ENCODE assay signal across 23 mouse cellular contexts in genomic region chr9:116620434-116620833, GRCm38 (mm10).
DNase-seq lines count a peak whose midpoint lies in the region; ATAC-seq and TF ChIP-seq lines count a peak whose summit lies in the region.
"Had no signal": no experiment of that assay in that cellular context is flagged by ENCODE, and none has a peak within 500 bp of the region (broad histone marks: within the 10 kb centered on the region; RNA-seq: fewer than 3 reads in every experiment).

No protein-coding gene starts in this region.

- peaks cover 6% of the 10 kb centered on the region for H3K4me1 ChIP-seq in heart, embryonic 10.5 days
- no peaks in the 10 kb centered on the region for H3K4me1 ChIP-seq in hindbrain, postnatal 0 days (ENCODE audit: insufficient read depth, low read length)
- no peaks in the 10 kb centered on the region; the same call in 1 of the 2 replicates for H3K4me1 ChIP-seq in hindbrain, embryonic 16.5 days (ENCODE audit: control insufficient read depth, insufficient read depth, low read depth, low read length)
- H3K4me1 ChIP-seq in midbrain, postnatal 0 days (ENCODE audit: insufficient read depth, low read length) = no peaks in the 10 kb centered on the region
- peaks cover 8% of the 10 kb centered on the region; the same call in 1 of the 2 replicates for H3K4me1 ChIP-seq in midbrain, embryonic 10.5 days
- H3K4me1 ChIP-seq: embryonic facial prominence, embryonic 13.5 days; forebrain, embryonic 12.5 days; intestine, embryonic 15.5 days had no signal

- no peak for TF ChIP-seq CTCF in hindbrain, postnatal 0 days (IDR thresholded peaks at IDR 0.05; ENCODE audit: low read depth)
- no peak for TF ChIP-seq CTCF in midbrain, postnatal 0 days (IDR thresholded peaks at IDR 0.05)

- H3K9me3 ChIP-seq in heart, embryonic 10.5 days = no peaks in the 10 kb centered on the region
- H3K9me3 ChIP-seq in hindbrain, postnatal 0 days (ENCODE audit: low read length) = no peaks in the 10 kb centered on the region
- no peaks in the 10 kb centered on the region for H3K9me3 ChIP-seq in hindbrain, embryonic 16.5 days (ENCODE audit: control insufficient read depth, low read length)
- no peaks in the 10 kb centered on the region for H3K9me3 ChIP-seq in midbrain, postnatal 0 days (ENCODE audit: low read length)
- no peaks in the 10 kb centered on the region for H3K9me3 ChIP-seq in midbrain, embryonic 10.5 days (replicated peaks)
- H3K9me3 ChIP-seq: embryonic facial prominence, embryonic 13.5 days; forebrain, embryonic 12.5 days; heart, embryonic 13.5 days; hindbrain, embryonic 12.5 days; intestine, embryonic 15.5 days had no signal

- no peaks in the 10 kb centered on the region for H3K36me3 ChIP-seq in heart, embryonic 10.5 days
- H3K36me3 ChIP-seq in hindbrain, postnatal 0 days (ENCODE audit: insufficient read depth, low read length) = no peaks in the 10 kb centered on the region
- H3K36me3 ChIP-seq in hindbrain, embryonic 16.5 days (ENCODE audit: control insufficient read depth, insufficient read depth, low read length) = no peaks in the 10 kb centered on the region
- H3K36me3 ChIP-seq in midbrain, postnatal 0 days (ENCODE audit: insufficient read depth, low read length) = no peaks in the 10 kb centered on the region
- no peaks in the 10 kb centered on the region for H3K36me3 ChIP-seq in midbrain, embryonic 10.5 days
- H3K36me3 ChIP-seq: embryonic facial prominence, embryonic 13.5 days; forebrain, embryonic 12.5 days; hindbrain, embryonic 12.5 days; intestine, embryonic 15.5 days had no signal

- H3K4me3 ChIP-seq in heart, embryonic 10.5 days = no peak overlapping the region
- H3K4me3 ChIP-seq in hindbrain, postnatal 0 days (ENCODE audit: low read length) = no peak overlapping the region
- H3K4me3 ChIP-seq in hindbrain, embryonic 16.5 days (ENCODE audit: low read length) = no peak overlapping the region
- no peak overlapping the region for H3K4me3 ChIP-seq in midbrain, postnatal 0 days (ENCODE audit: low read depth, low read length)
- H3K4me3 ChIP-seq in midbrain, embryonic 10.5 days = no peak overlapping the region
- H3K4me3 ChIP-seq: embryonic facial prominence, embryonic 13.5 days; forebrain, embryonic 12.5 days; gastrocnemius, adult 2 months; heart, embryonic 13.5 days; hindbrain, embryonic 12.5 days; intestine, embryonic 15.5 days had no signal

- H3K27ac ChIP-seq in heart, embryonic 10.5 days = peak overlapping the region; percentile 52; the same call in 1 of the 2 replicates
- no peak overlapping the region for H3K27ac ChIP-seq in hindbrain, postnatal 0 days
- H3K27ac ChIP-seq in hindbrain, embryonic 16.5 days (ENCODE audit: low read depth, low read length) = no peak overlapping the region
- no peak overlapping the region for H3K27ac ChIP-seq in midbrain, postnatal 0 days (ENCODE audit: low read depth, low read length)
- no peak overlapping the region for H3K27ac ChIP-seq in midbrain, embryonic 10.5 days (replicated peaks)
- H3K27ac ChIP-seq: embryonic facial prominence, embryonic 13.5 days; forebrain, embryonic 12.5 days; gastrocnemius, adult 2 months; heart, embryonic 13.5 days; hindbrain, embryonic 12.5 days; intestine, embryonic 15.5 days had no signal

- no peak overlapping the region for H3K9ac ChIP-seq in hindbrain, postnatal 0 days (replicated peaks; ENCODE audit: low read length)
- no peak overlapping the region for H3K9ac ChIP-seq in hindbrain, embryonic 16.5 days (ENCODE audit: low read depth, low read length)
- H3K9ac ChIP-seq in midbrain, postnatal 0 days (replicated peaks; ENCODE audit: low read length, poor library complexity, severe bottlenecking) = no peak overlapping the region
- H3K9ac ChIP-seq: embryonic facial prominence, embryonic 13.5 days; forebrain, embryonic 12.5 days; heart, embryonic 13.5 days; hindbrain, embryonic 12.5 days; intestine, embryonic 15.5 days had no signal

- 70% methylated on average over 5 of the region's 5 CpGs for WGBS in heart, embryonic 10.5 days
- WGBS in hindbrain, postnatal 0 days = 58% methylated on average over 5 of the region's 5 CpGs
- WGBS in hindbrain, embryonic 16.5 days = 71% methylated on average over 5 of the region's 5 CpGs
- WGBS in midbrain, postnatal 0 days = 76% methylated on average over 5 of the region's 5 CpGs
- WGBS in midbrain, embryonic 10.5 days = 90% methylated on average over 5 of the region's 5 CpGs

- DNase-seq in heart, embryonic 10.5 days (ENCODE audit: low spot score) = no peak
- DNase-seq in heart, adult 9 months (ENCODE audit: low spot score in 2 of 2) = no peak
- peak; percentile 9 for DNase-seq in hindbrain, postnatal 0 days (ENCODE audit: low spot score)
- peak; percentile 19 for DNase-seq in midbrain, postnatal 0 days (ENCODE audit: low spot score)
- no peak for DNase-seq in midbrain, embryonic 10.5 days (ENCODE audit: low spot score)
- peak; percentile 37 for DNase-seq in testis, postnatal 10 days (ENCODE audit: low spot score)
- DNase-seq in testis, postnatal 14 days (ENCODE audit: low spot score) = no peak
- DNase-seq: adrenal gland, adult 2 months; adrenal gland, postnatal 25 days; cerebellum, adult 18-20 months; cerebellum, adult 9-11 months; cerebellum, postnatal 36 days; gastrocnemius, adult 2 months; gastrocnemius, postnatal 25 days had no signal

- ATAC-seq in hindbrain, postnatal 0 days = no peak
- no peak for ATAC-seq in hindbrain, embryonic 16.5 days
- ATAC-seq in midbrain, postnatal 0 days (ENCODE audit: low FRiP score) = no peak
- ATAC-seq: forebrain, embryonic 16.5 days; intestine, embryonic 15.5 days; Patski had no signal

- no peaks in the 10 kb centered on the region for H3K27me3 ChIP-seq in heart, embryonic 10.5 days (ENCODE audit: insufficient read depth, poor library complexity, severe bottlenecking)
- H3K27me3 ChIP-seq in hindbrain, postnatal 0 days (ENCODE audit: insufficient read depth, low read length) = no peaks in the 10 kb centered on the region
- no peaks in the 10 kb centered on the region for H3K27me3 ChIP-seq in hindbrain, embryonic 16.5 days (replicated peaks; ENCODE audit: control insufficient read depth, insufficient read depth, low read length)
- no peaks in the 10 kb centered on the region for H3K27me3 ChIP-seq in midbrain, postnatal 0 days (ENCODE audit: insufficient read depth, low read length)
- no peaks in the 10 kb centered on the region for H3K27me3 ChIP-seq in midbrain, embryonic 10.5 days (ENCODE audit: low read depth, poor library complexity, severe bottlenecking)
- H3K27me3 ChIP-seq: CH12.LX; embryonic facial prominence, embryonic 13.5 days; forebrain, embryonic 12.5 days; heart, embryonic 13.5 days; hindbrain, embryonic 12.5 days; intestine, embryonic 15.5 days; Patski had no signal

- no peak overlapping the region for H3K4me2 ChIP-seq in hindbrain, postnatal 0 days (ENCODE audit: low read depth, low read length)
- no peak overlapping the region for H3K4me2 ChIP-seq in hindbrain, embryonic 16.5 days (ENCODE audit: low read length)
- no peak overlapping the region for H3K4me2 ChIP-seq in midbrain, postnatal 0 days (ENCODE audit: low read depth, low read length, poor library complexity, severe bottlenecking)
- H3K4me2 ChIP-seq: embryonic facial prominence, embryonic 13.5 days; forebrain, embryonic 12.5 days; heart, embryonic 13.5 days; hindbrain, embryonic 12.5 days; intestine, embryonic 15.5 days had no signal

Comparison
In these comparisons a context has a peak if more than half of its experiments do, and no peak if none do; other contexts are left out.
1. DNase-seq: peak in hindbrain, postnatal 0 days (single experiment), midbrain, postnatal 0 days (single experiment) and testis, postnatal 10 days (single experiment); none in heart, embryonic 10.5 days (single experiment), heart, adult 9 months (0 of 2), midbrain, embryonic 10.5 days (single experiment) and testis, postnatal 14 days (single experiment).